Mouse (Mus musculus) layer of hippocampus, adult 9-11 months (tissue): Measurements from ENCODE around the gene Yipf3.

Experiments used
- DNase-seq: peaks from one replicate; pipeline ENCODE4 v3.0.0; 2022

Yipf3 gene

GRCm38 (mm10) chr17:46285407-46285806 lies 37.5 kb downstream of the Yipf3 start:
- DNase-seq: no peak

GRCm38 (mm10) chr17:46287678-46288095 lies 39.8 kb downstream of the Yipf3 start:
- DNase-seq: no peak

- no peak for DNase-seq
These were observed 48.7 kb downstream of the Yipf3 start for GRCm38 (mm10) chr17:46296601-46297000.

GRCm38 (mm10) chr17:46297028-46297363 lies 49.1 kb downstream of the Yipf3 start:
- DNase-seq: no peak

- peak; percentile 62 for DNase-seq
These were observed 49.7 kb downstream of the Yipf3 start, which contains the start of gene Dlk2 for GRCm38 (mm10) chr17:46297364-46298219. Gene Dlk2, plus strand, starts transcription at chr17:46297421.

DNA sequence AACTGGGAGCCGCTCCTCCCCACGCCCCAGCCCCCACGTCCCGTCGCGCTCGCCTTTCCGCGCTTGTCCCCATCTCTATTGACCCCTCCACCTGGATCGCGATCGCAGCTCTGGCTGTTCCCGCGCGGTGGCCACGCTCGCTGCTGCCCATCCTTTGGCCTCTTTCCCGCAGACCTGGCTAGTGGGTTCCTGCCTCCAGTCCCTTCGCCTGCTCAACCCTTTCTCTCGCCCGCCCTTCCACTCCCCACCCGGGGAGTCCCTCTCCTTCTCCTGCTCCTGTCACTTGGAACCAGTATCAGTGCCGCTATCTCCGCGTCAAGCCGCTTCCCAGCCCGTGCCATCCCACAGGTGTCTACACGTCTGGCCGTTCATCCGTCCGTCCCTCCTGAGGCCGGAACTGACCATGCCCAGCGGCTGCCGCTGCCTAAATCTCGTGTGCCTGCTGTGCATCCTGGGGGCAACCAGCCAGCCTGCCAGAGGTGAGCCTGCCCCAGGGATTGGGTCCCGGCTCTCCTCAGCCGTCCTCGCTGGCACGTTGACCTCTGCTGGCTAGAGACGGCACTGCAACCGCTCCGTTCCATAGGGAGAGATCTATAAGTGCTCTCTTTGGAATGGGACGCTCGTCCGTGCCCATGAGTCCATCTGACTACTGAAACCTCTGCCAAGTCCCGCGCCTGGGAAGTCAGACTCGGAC lies 50.5 kb downstream of the Yipf3 start:
- peak; percentile 80 for DNase-seq

- peak; percentile 55 for DNase-seq
These were observed 54.0 kb downstream of the Yipf3 start for GRCm38 (mm10) chr17:46301892-46302291.
